Mouse (Mus musculus): ENCODE results near the gene Nap1l1.
"Not testable (repeated sequence)": the region's sequence is repeated elsewhere in the genome, so short reads cannot be mapped to it uniquely, and the experiment has no call there.

Nap1l1 gene

DNA sequence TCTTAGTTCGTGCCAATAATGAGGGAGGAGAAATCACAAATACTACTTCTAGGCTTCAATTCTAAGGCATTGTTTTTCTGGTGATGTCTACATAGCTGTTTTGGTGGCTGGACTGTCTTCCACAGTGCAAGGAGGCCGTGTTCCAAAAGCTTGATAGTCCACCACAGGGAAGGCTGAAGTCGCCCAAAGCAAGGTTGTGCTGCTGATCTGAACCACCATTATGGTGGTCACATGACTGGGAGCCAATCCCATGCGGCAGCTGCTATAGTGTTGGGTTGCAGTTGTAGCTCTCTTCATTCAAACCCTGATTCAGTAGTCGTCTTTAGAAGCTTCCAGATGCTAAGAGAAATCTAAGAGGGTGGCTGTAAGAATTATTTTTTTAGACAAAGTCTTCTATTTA lies 6.6 kb downstream of the Nap1l1 start:
- DNase-seq (ENCODE audit: low spot score) = no peak

DNA sequence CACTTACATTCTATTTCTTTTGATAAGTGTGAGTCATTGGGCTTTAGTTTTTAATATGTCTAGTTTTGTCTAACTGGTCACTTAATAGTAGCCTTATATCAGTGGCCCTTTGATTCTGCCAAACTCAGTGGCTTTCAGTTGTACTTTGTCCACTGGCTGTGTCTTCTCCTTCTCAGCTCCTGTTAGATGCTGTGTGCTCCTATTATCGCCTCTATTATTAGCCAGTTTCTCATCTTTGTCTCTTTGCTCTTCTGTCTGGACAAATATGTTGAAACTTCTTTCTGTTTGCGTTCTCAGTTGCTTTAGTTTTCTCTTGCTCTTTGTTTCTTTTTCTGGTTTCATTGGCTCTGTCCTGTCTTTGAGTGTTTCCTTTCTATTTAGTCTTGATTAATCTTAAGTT lies 9.6 kb downstream of the Nap1l1 start:
- no peak for DNase-seq (ENCODE audit: low spot score)

DNA sequence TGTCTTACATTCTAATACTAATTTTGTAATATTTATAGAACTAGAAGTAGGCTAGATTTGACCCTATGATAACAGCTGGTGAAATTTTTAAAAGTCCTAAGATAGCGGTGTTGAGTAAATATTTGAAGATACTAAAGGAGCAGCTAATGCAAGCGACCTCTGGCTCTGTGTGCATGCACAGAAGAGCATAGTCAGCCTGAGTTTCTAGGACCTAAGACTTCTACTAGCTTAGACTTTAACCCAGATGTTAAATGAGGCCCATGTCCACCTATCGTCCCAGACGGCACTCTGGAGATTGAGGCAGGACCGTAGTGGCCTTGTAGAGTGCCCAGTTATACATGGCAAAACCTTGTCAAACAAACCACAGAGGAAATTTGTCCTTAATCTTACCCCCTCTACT lies 11.1 kb downstream of the Nap1l1 start:
- no peak for DNase-seq (ENCODE audit: low spot score)

DNA sequence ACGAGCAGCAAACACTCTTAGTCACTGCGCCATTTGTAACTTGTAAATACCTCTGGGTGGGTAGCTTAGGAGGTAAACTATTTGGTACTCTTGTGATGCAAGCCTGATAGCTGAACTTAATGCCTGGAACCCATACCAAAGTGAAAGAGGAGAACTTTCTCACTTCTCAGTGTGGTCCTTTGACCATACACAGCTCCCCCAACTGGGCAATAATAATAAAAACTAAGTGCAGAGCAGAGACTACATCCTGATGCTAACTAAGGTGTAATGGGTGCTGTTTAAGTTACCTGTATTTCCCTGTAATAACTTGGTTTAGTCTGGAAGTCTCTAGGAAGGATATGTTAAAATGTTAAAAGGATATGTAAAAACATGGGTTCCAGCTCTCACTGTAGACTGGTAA lies 15.8 kb downstream of the Nap1l1 start:
- no peak for DNase-seq (ENCODE audit: low spot score)

DNA sequence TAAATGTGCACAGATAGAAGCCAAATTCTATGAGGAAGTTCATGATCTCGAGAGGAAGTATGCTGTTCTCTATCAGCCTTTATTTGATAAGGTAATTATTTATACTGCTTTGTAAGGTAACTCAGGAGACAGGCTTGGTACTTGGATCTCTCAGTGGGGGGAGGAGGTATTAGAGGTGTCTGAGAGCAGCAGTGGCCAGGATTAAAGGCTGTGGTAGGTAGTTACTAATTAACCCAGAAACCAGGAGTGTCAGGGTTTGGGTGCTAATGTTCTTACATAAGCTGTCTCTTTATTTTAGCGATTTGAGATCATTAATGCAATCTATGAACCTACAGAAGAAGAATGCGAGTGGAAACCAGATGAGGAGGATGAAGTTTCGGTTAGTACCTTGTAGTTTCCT lies 17.1 kb downstream of the Nap1l1 start:
- not testable (repeated sequence) for DNase-seq (ENCODE audit: low spot score)

DNA sequence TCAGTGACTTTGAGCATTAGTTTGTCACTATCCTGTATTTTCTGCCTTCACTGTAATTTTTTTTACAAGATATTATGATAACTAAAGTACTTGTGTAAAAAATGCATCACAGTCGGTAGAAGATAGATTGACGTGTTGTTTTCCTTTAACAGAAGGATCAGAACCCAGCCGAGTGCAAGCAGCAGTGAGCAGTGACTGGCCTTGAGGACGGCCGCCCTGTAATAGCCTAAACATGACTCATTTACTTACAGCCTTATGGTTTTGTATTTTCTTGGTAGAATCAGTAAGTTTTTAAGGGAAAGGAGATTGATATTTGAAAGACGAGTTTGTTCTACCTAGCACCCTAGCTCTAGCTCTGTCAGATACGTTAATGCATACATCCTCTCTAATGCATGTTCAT lies 22.9 kb downstream of the Nap1l1 start:
- no peak for DNase-seq (ENCODE audit: low spot score)

DNA sequence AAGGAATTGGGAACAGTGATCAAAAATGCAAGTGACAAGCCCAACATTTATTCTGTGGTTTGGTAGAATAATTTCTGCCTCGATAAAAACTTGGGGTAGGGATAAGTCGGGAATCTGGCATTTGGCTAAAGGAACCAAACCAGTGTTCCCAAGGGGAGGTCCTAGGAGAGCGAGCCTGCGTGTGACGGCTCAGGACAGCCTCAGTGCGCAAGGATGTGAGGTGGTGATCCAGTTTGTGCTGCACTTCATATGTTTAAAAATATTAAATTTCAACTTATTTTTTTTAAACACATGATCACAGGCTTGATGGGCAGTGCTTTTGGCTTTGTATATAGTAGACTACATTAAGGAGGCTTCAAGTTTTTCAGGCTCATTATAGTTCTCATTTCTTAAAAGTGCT lies 26.9 kb downstream of the Nap1l1 start:
- no peak for DNase-seq (ENCODE audit: low spot score)

DNA sequence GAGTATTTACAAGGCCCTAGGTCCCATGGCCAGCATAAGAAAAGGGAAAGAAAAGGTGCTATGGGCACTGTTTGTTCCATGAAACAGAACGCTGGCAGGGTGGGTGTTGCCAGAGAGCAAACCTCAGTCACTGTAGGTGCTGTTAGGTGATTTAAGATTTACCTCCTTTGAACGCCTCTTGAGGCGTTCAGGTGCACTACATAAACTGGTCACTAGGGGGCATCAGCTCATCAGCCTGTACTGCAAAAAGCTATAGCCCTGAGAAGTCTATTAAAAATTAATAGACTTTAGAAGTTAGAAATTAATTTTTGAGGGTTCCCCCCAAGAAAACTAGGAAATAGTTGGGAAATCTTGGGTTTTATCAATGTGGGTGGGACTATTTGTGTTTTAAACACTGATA lies 30.0 kb downstream of the Nap1l1 start:
- peak; percentile 58 for DNase-seq (ENCODE audit: low spot score)

DNA sequence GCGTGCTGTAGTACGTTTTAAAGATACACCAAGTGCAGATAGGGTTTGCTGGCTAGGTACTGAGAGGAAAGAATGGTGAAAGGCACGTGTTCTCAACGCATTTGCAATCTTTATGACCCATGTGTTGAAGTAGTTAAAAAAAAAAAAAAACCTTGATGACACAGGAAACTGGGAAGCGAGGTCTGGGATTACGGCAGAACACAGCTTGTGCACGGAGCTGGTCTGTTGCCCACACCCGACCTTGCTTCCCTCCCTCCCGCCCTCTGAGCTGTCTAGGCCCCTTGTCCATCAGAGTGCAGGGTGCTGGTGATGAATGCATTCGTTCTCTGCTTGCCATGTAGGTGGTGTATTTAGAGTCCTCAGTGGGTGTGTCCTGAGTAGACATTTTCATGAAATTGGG lies 30.7 kb downstream of the Nap1l1 start:
- no peak for DNase-seq (ENCODE audit: low spot score)

DNA sequence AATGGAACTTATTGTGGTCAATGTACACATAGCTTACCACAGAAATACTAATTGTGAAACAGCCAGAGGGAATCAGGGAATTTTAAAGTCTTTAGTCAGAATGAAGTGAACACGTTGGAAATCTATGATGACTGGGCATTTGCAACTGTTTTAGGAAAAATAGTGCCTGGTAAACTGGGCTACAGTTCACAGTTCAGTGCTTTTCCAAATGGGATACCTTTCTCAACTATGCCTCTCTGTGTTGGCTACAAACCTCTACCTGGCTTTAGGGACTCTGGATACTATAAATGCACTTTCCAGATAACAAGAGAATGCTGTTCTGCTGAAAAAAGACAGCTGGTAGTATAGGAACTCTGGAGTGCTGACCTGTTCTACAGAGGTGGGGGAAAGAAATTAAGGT lies 31.6 kb downstream of the Nap1l1 start:
- no peak for DNase-seq (ENCODE audit: low spot score)

DNA sequence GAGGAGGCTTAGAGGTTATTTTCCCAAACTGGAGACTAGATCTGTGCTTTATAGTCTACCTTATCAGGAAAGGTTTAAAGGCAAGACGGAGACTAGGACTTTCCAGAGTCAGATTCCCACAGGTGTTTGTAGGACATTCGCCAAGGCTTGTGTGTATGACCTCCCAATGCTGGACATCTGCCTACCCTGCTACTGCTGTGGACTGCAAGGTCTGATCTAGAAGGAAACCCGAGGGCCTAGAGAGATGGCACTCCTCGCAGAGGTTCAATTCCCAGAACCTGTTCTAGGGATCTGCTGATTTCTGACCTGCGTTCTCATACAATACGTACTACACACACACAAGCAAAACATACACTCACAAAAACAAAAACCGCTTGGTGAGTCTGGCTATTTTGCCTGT lies 32.4 kb downstream of the Nap1l1 start:
- DNase-seq (ENCODE audit: low spot score) = no peak

DNA sequence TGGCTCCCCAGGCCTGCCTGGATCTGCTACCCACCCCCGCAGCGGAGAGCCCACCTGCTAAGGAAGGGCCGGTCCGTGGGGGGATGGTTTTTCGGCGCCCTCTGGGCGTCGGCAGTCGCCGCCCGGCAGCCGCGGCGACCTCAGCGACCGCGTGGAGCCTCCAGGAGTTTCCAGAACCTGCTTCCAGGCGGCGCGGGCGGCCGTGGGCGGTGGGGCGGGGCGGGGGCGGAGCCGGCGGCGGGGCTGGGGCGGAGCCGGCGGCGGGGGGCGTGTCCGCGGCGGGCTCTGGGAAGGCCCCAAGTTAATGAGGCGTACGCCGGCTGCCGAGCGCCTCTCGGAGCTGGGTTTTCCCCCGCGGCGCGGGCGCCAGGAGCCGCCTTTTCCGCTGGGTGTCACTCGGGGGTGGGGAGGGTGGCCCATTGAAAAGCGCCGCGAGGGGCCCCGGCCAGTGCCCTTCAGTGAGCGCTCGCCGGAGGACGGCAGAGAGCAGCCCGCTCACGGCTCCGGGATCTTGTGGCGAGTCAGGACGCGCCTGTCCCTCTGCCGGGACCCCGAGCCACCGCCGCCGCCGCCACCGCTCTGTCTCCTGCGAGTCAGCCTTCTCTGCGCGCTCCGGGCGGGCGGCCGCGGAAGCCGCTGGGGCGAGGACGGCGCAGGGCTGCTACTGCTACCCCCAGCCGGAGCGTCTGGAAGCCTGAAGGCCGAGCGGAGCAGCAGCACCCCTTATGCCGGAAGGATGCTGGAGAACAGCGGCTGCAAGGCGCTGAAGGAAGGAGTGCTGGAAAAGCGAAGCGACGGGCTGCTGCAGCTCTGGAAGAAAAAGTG lies 33.3 kb downstream of the Nap1l1 start, which contains the start of gene Phlda1:
TSS of gene Phlda1 (plus strand) at position 186 of the 825 bp plus-strand sequence.
- DNase-seq (ENCODE audit: low spot score) = peak; percentile 84

DNA sequence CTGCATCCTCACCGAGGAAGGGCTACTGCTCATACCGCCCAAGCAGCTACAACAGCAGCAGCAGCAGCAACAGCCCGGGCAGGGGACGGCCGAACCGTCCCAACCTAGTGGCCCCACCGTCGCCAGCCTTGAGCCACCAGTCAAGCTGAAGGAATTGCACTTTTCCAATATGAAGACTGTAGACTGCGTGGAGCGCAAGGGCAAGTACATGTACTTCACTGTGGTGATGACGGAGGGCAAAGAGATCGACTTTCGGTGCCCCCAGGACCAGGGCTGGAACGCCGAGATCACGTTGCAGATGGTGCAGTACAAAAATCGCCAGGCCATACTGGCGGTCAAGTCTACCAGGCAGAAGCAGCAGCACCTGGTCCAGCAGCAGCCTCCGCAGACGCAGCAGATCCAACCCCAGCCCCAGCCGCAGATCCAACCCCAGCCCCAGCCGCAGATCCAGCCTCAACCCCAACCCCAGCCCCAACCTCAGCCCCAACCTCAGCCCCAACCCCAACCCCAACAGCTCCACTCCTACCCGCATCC lies 34.0 kb downstream of the Nap1l1 start:
- peak; percentile 24 for DNase-seq (ENCODE audit: low spot score)

DNA sequence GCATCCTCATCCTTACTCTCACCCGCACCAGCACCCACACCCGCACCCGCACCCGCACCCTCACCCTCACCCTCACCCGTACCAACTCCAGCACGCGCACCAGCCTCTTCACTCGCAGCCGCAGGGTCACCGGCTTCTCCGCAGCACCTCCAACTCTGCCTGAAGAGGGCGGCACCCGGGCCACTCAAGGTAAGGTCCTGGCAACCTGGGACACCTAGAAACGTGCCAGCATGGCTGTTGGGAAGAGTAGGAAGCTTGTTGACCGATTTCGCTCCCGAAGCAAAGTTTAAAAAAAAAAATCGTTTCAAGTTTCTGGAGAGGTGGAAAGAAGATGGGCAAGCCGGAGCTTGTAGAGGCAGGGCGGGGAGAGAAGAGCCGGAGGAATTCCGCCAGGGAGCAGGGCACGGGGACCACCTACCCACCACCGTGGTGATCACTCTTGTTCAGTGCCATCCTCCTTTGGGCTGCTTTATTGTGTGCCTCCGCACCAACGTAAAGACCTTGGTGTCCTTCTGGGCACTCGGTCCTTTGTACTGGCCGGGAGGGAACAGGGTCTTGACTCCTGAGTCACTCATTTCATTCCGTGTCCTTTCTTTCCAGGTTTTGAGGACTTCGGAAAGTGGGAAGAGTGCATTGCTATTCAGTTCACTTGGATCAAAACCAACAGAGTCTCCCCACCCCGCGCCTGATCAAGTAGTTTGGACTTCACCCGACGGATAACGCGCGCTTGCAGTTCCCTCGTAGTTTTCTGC lies 34.6 kb downstream of the Nap1l1 start:
- peak; percentile 29 for DNase-seq (ENCODE audit: low spot score)

DNA sequence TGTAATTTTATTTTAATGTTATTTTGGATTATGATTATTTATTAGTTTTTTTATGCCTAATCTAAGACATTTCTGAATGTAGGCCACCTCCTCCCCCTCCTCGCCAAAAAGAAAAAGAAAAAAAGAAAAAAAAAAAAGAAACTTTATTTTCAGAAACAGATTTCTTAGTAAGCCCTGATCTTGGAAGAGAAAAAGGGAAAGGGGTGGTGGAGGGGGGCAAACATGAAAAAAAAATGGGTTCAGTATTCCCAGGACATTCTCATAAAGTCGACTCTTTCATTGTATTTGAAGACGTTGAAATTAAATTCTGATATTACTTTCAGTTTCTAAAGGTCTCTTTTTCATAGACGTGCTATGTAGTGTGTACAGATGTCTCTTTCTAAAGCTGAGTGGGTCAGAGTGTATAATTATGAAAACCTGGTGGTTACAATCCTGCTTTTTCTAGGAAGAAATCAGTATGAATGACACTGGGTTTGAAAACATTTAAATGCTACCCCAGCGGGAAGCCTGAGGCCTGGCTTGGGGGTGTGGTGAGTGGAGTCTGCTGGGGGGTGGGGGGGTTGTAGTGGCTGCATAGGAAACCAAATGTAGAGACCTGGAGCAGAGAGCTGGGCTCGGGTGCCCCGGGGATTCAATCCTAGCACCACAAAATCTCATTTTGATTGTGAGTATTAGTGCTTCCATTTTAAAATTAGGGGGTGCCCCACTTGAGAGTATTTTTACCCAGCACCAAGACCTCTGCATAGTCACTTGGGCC lies 35.5 kb downstream of the Nap1l1 start:
- no peak for DNase-seq (ENCODE audit: low spot score)

DNA sequence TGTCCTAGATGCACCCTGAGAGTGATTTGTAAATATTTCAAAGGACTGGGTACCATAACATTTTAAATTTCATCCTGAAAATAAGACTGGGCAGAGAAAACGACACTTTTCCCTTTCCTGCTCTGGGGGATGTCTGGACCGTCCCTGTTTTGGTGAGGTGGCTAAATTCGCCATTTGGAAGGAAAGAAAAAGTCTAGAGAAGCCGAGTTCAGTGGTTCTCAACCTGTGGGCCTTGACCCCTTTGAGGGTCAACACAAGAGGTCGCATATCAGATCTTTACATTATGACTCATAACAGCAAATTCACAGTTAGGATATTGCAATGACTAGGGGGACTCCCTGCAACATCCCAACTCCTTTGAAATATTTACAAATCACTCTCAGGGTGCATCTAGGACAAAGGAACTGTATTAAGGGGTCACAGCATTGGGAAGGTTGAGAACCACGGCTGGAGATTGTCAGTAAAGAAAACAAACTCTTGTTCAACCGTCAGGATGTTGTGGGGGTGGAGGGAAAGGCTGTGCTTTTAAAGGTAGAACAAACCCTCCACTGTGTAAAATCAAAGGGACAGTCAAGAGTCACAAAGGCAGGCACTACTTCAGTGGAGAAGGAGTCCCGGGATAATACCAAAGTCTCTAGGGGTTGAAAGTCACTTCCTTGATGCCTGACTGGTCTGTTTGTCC lies 36.2 kb downstream of the Nap1l1 start:
- no peak for DNase-seq (ENCODE audit: low spot score)

DNA sequence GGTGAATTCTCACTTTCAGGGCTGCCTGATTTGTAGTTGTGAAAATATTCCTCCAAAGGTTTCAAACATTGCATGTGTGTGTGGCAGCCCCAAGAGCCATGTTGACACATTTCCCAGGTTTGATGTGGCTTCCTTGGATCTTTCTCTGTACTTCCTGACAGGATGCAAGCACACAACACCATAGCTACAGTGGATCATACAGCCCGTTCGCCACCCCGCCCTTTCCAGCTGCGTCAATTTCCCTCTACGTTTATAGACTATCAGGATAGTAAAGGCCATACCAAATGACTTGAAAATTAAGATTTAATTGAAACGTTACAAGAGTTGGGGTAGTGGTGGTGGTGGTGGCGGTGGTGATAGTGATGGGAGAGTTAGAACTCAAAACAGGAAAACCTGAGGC lies 37.0 kb downstream of the Nap1l1 start:
- no peak for DNase-seq (ENCODE audit: low spot score)

DNA sequence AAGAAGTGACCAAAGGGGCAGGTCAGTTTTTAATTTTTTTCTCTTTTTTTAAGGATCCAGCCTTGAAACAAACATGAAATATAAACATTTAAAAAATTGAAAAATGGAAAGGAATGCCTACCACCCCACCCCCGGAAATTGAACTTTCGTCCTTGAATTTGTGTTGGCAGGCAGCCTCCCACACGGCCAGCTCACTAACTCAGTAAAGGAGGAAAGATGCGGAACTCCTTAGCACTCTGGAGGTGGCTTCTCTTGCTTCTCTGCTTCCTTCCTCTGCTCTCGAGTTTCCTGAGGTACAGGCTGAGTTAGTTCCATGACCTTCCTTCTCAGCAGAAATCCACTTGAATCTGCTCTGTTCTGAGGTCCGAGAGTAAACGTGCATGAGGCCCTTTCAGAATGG lies 37.8 kb downstream of the Nap1l1 start:
- DNase-seq (ENCODE audit: low spot score) = no peak

DNA sequence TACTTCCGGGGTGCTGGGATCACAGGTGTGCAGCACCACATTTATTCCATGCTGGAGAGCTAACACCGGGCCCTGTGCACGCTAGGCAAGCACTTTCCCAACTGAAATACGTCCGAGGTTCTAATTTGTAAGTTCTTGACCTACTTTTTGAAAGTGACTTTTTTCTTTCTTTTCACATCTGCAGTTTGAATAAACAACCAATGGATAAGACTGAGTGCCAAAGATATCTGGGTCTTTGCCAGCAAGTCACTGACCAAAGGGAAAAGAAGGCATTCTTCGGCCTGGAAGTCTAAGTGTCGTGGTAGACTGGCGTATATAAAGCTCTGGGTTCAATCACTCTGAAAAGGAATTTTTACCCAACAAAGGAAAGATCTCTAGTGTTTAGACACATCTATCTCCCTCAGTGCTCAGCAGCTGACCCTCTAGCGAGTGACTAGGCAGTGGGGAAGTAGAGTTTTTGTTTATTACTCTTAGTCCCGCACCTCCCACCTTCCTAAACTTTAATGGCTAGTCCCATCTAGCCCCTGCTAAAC lies 39.1 kb downstream of the Nap1l1 start:
- no peak for DNase-seq (ENCODE audit: low spot score)

DNA sequence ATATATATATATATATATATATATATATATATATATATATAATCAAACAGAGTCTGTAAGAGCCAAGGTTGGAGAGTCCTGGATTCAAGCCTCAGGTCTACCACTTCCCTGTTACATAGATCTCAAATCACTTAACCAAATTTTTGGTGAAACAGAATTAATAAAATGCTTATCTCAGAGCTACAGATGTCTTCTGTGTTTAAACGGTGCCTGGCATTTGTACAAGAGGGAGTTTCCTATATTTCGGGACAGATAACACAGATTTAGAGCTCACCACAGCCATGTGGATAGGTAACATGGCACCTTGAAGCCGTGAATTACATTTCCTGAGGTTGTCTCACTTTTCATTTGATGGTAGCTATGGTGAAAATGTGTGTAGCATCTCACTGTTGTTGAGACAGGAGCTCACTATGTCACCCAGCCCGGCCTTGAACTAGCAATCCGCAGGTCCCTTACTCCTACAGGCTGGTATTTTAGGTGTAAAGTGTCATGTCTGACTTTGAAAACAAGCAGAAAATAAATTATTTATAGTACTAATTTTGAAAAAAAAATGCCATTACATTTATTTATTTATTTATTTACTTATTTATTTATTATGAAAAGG lies 41.4 kb downstream of the Nap1l1 start:
- no peak for DNase-seq (ENCODE audit: low spot score)
